Mouse (Mus musculus) frontal cortex, postnatal 25 days (tissue): Measurements from ENCODE around the gene Clasp2.
"Not testable (repeated sequence)": the region's sequence is repeated elsewhere in the genome, so short reads cannot be mapped to it uniquely, and the experiment has no call there.

Experiments
- DNase-seq, 2 experiments: peaks; one replicate each; pipeline ENCODE4 v3.0.0; 2022; ENCODE audit warnings: low spot score in 2 of 2

Clasp2 gene

GRCm38 (mm10) chr9:113755888-113756719 is 14.8 kb downstream of the Clasp2 start:
- no peak for DNase-seq

GRCm38 (mm10) chr9:113758472-113758871 is 17.2 kb downstream of the Clasp2 start:
- no peak for DNase-seq

- no peak for DNase-seq
Observed at GRCm38 (mm10) chr9:113759684-113760083, 18.4 kb downstream of the Clasp2 start.

GRCm38 (mm10) chr9:113762389-113762788 is 21.1 kb downstream of the Clasp2 start:
- no peak for DNase-seq

- DNase-seq: no peak
Observed at GRCm38 (mm10) chr9:113763123-113763522, 21.9 kb downstream of the Clasp2 start.

GRCm38 (mm10) chr9:113770640-113771039 is 29.4 kb downstream of the Clasp2 start:
- DNase-seq: no peak

GRCm38 (mm10) chr9:113780863-113781262 is 39.6 kb downstream of the Clasp2 start:
- DNase-seq: no peak

- DNase-seq: no peak
Observed at GRCm38 (mm10) chr9:113782362-113783005, 41.2 kb downstream of the Clasp2 start.

- no peak for DNase-seq
Observed at GRCm38 (mm10) chr9:113783674-113784073, 42.4 kb downstream of the Clasp2 start.

- DNase-seq: not testable (repeated sequence)
Observed at GRCm38 (mm10) chr9:113789283-113789682, 48.0 kb downstream of the Clasp2 start.

GRCm38 (mm10) chr9:113792651-113793512 is 51.6 kb downstream of the Clasp2 start:
- peak; percentile 56 to 72 for DNase-seq

- no peak for DNase-seq
Observed at GRCm38 (mm10) chr9:113793513-113793905, 52.2 kb downstream of the Clasp2 start.

GRCm38 (mm10) chr9:113793966-113794365 is 52.7 kb downstream of the Clasp2 start:
- no peak for DNase-seq

GRCm38 (mm10) chr9:113797206-113797605 is 55.9 kb downstream of the Clasp2 start:
- DNase-seq: no peak

- no peak for DNase-seq
Observed at GRCm38 (mm10) chr9:113800671-113801070, 59.4 kb downstream of the Clasp2 start.

GRCm38 (mm10) chr9:113802734-113803133 is 61.5 kb downstream of the Clasp2 start:
- no peak for DNase-seq

- DNase-seq: no peak
Observed at GRCm38 (mm10) chr9:113803751-113804150, 62.5 kb downstream of the Clasp2 start.

- DNase-seq: no peak
Observed at GRCm38 (mm10) chr9:113805359-113805758, 64.1 kb downstream of the Clasp2 start.

GRCm38 (mm10) chr9:113811327-113811726 is 70.1 kb downstream of the Clasp2 start:
- no peak for DNase-seq

GRCm38 (mm10) chr9:113811957-113812670 is 70.8 kb downstream of the Clasp2 start:
- DNase-seq: peak; percentile 42 to 54

GRCm38 (mm10) chr9:113812671-113813001 is 71.4 kb downstream of the Clasp2 start:
- peak; percentile 9 to 35 for DNase-seq

- no peak for DNase-seq
Observed at GRCm38 (mm10) chr9:113813086-113813485, 71.8 kb downstream of the Clasp2 start.
